Mouse (Mus musculus) bone marrow macrophage, adult 2 months (primary cell): ENCODE measurements around the gene Zdhhc14. TPM values are rescaled to one million over a fixed set of nuclear protein-coding genes. Genes with fewer than 3 reads are reported as not detected.
A peak's percentile ranks its signal among the peaks of the same experiment; 100 is the strongest.

ENCODE experiments used
- H3K27ac ChIP-seq: 2 replicates; pipeline ENCODE4 v1.5.1; 2012; ENCODE audit warnings: low read depth, low read length; ENCODE audit not compliant: insufficient read depth
- H3K4me1 ChIP-seq: 2 replicates; pipeline ENCODE4 v1.6.1; 2012; ENCODE audit warnings: low read length; ENCODE audit not compliant: control insufficient read depth, insufficient read depth
- H3K4me3 ChIP-seq: 2 replicates; pipeline ENCODE4 v1.5.1; 2012; ENCODE audit warnings: mild to moderate bottlenecking, low read length, moderate library complexity; ENCODE audit not compliant: insufficient read depth
- CTCF ChIP-seq: IDR thresholded peaks from 2 replicates; pipeline ENCODE4 v1.5.1; 2012; ENCODE audit warnings: low read depth, mild to moderate bottlenecking, low read length, moderate library complexity
- POLR2A ChIP-seq: IDR thresholded peaks from 2 replicates; pipeline ENCODE4 v1.6.1; 2012; ENCODE audit warnings: mild to moderate bottlenecking, low read depth, low read length, borderline replicate concordance
- polyA plus RNA-seq: library from polyadenylated mRNA; stranded (reverse); fragments of >200 nt; gene quantifications from 2 replicates; pipeline ENCODE4 v1.2.4, GENCODE M21; 2012; ENCODE audit not compliant: missing spikeins, insufficient read depth, insufficient read length

Zdhhc14 gene
- polyA plus RNA-seq, 1 experiment, result 47.0 TPM

GRCm38 (mm10) chr17:5535357-5535756 lies 43.0 kb downstream of the Zdhhc14 start:
- H3K27ac ChIP-seq, result no peak overlapping the region

GRCm38 (mm10) chr17:5536259-5537094 lies 44.1 kb downstream of the Zdhhc14 start:
- TF ChIP-seq POLR2A, result no peak
- no peak for TF ChIP-seq CTCF
- Histone ChIP-seq H3K4me3 (no peak overlapping the region), H3K27ac (no peak overlapping the region), H3K4me1 (peaks cover 8% of the 10 kb centered on the region)

More at GRCm38 (mm10) chr17:5535357-5535756, 43.0 kb downstream of the Zdhhc14 start:
- Histone ChIP-seq H3K4me1 (0 out of 2 replicates have a peak, but pooled peaks cover 3% of the 10 kb centered on the region), H3K4me3 (no peak overlapping the region)
- TF ChIP-seq CTCF (peak; percentile 49), POLR2A (no peak)

DNA sequence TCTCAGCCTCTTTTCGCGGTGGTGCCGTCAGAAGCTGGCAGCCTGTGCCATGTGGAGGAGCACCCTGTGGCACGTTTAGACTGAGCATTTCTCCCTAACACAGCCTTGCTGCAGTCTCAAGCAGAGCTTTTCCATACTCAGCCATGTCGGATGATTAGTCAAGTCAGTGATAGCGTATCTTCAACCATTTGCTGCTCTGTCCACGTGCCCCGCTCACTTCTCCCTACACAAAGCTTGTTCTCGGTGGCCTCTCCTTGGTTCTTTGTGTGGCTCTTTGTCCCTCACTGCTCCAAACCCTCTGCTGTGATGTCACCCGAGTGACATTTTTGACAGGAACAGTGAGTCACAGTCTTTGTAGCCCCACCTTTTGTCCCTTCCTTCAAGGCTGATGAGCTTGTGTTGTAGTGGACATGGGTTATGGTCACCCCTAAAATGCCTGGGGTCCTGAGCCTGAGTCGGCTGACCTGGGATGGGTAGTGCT lies 44.8 kb downstream of the Zdhhc14 start:
- TF ChIP-seq POLR2A, result no peak
- no peak for TF ChIP-seq CTCF
- no peak overlapping the region for H3K4me3 ChIP-seq
- peaks cover 8% of the 10 kb centered on the region for H3K4me1 ChIP-seq
- no peak overlapping the region for H3K27ac ChIP-seq

GRCm38 (mm10) chr17:5542177-5542576 lies 49.8 kb downstream of the Zdhhc14 start:
- TF ChIP-seq POLR2A, result no peak
- no peak for TF ChIP-seq CTCF
- H3K4me3 ChIP-seq, result no peak overlapping the region
- peaks cover 7% of the 10 kb centered on the region for H3K4me1 ChIP-seq
- no peak overlapping the region for H3K27ac ChIP-seq

GRCm38 (mm10) chr17:5544065-5544464 lies 51.7 kb downstream of the Zdhhc14 start:
- Histone ChIP-seq H3K27ac (no peak overlapping the region), H3K4me3 (no peak overlapping the region), H3K4me1 (peaks cover 5% of the 10 kb centered on the region)
- TF ChIP-seq CTCF, result no peak
- no peak for TF ChIP-seq POLR2A

- Histone ChIP-seq H3K27ac (no peak overlapping the region), H3K4me1 (peaks cover 5% of the 10 kb centered on the region), H3K4me3 (no peak overlapping the region)
- no peak for TF ChIP-seq CTCF
- no peak for TF ChIP-seq POLR2A
Observed at GRCm38 (mm10) chr17:5545065-5545464, 52.7 kb downstream of the Zdhhc14 start.

DNA sequence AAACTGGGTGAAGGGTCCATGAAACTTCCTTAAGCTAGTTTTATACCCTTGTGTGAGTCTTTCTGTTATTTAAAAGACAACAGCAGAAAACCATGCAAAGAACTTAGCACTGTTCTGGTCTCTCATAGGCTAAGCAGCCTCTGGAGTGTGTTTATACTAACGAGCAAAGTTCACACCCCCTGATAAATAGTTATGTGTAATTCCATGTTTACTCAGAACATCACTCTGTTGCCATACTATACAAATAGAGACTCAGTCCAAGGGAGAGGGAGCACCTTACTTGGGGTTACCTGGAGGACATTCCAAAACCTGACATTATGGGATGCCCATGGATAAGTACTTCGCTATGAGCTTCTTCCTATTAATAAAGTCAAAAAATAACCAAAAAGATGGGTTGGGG lies 56.2 kb downstream of the Zdhhc14 start:
- no peak for TF ChIP-seq CTCF

GRCm38 (mm10) chr17:5549460-5549859 lies 57.1 kb downstream of the Zdhhc14 start:
- Histone ChIP-seq H3K27ac (no peak overlapping the region), H3K4me1 (no peaks in the 10 kb centered on the region), H3K4me3 (no peak overlapping the region)
- TF ChIP-seq CTCF, result no peak
- TF ChIP-seq POLR2A, result no peak

More for the DNA sequence above, 56.2 kb downstream of the Zdhhc14 start:
- no peak overlapping the region for H3K27ac ChIP-seq
- no peak overlapping the region for H3K4me3 ChIP-seq
- no peaks in the 10 kb centered on the region for H3K4me1 ChIP-seq

DNA sequence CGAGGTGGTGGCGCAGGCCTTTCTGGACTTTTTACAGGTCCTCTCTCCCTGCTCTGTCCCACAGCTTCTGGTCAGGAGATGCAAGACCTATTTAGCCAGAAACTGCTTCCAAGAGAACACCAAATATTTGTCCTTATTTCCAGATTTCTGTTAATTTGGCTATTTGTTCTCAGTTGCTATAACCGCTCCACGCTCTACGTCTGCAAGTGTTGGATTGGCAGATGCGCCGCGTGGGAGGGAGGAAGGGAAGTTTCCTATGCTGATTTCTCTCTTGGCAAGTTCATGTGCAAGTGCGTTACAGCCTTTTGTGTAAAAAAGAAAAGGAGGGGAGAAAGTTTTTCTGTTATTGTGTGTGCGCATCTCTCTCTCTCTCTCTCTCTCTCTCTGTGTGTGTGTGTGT lies 58.1 kb downstream of the Zdhhc14 start:
- H3K4me3 ChIP-seq, result no peak overlapping the region
- H3K4me1 ChIP-seq, result no peaks in the 10 kb centered on the region

GRCm38 (mm10) chr17:5551136-5551535 lies 58.8 kb downstream of the Zdhhc14 start:
- Histone ChIP-seq H3K4me3 (no peak overlapping the region), H3K4me1 (no peaks in the 10 kb centered on the region), H3K27ac (no peak overlapping the region)
- no peak for TF ChIP-seq POLR2A
- TF ChIP-seq CTCF, result no peak

More for the DNA sequence above, 58.1 kb downstream of the Zdhhc14 start:
- no peak overlapping the region for H3K27ac ChIP-seq
- TF ChIP-seq POLR2A (no peak), CTCF (no peak)
